Mouse (Mus musculus) ES-Bruce4 (cell line): ENCODE measurements around the gene Pola2. TPM values are rescaled to one million over a fixed set of nuclear protein-coding genes. Genes with fewer than 3 reads are reported as not detected.

ENCODE experiments used
- H3K27ac ChIP-seq: 2 replicates; pipeline ENCODE4 v1.5.1; 2012; ENCODE audit warnings: low read length, inconsistent platforms; ENCODE audit not compliant: insufficient read depth
- H3K27me3 ChIP-seq: 2 replicates; pipeline ENCODE4 v1.6.1; 2012; ENCODE audit warnings: mild to moderate bottlenecking, low read length, inconsistent platforms; ENCODE audit not compliant: control insufficient read depth, poor library complexity, insufficient read depth, severe bottlenecking
- H3K36me3 ChIP-seq: 2 replicates; pipeline ENCODE4 v1.6.1; 2012; ENCODE audit warnings: inconsistent platforms, mild to moderate bottlenecking, low read length, moderate library complexity; ENCODE audit not compliant: control insufficient read depth, poor library complexity, insufficient read depth, severe bottlenecking
- H3K4me1 ChIP-seq: one replicate; pipeline ENCODE4 v1.8.1; 2011; ENCODE audit warnings: low read length; ENCODE audit not compliant: control insufficient read depth, insufficient read depth
- H3K4me3 ChIP-seq: 2 replicates; pipeline ENCODE4 v1.5.1; 2011; ENCODE audit warnings: low read depth, mild to moderate bottlenecking, low read length
- H3K9ac ChIP-seq: 2 replicates; pipeline ENCODE4 v1.6.1; 2012; ENCODE audit warnings: low read depth, mild to moderate bottlenecking, inconsistent platforms; ENCODE audit not compliant: poor library complexity, severe bottlenecking
- H3K9me3 ChIP-seq: replicated peaks from 2 replicates; pipeline ENCODE4 v1.6.1; 2012; ENCODE audit warnings: mild to moderate bottlenecking, low read length, inconsistent platforms; ENCODE audit not compliant: control insufficient read depth, poor library complexity, insufficient read depth, severe bottlenecking
- CTCF ChIP-seq: IDR thresholded peaks from one replicate; pipeline ENCODE4 v1.8.1; 2011; ENCODE audit warnings: low read depth, low read length
- EP300 ChIP-seq: IDR thresholded peaks from 2 replicates; pipeline ENCODE4 v1.6.1; 2011; ENCODE audit warnings: low read depth, low read length; ENCODE audit not compliant: insufficient read depth
- POLR2A ChIP-seq: IDR thresholded peaks from one replicate; pipeline ENCODE4 v1.8.1; 2011; ENCODE audit warnings: low read length; ENCODE audit not compliant: insufficient read depth
- polyA plus RNA-seq: library from polyadenylated mRNA; stranded (reverse); fragments of >200 nt; gene quantifications from 2 replicates; pipeline ENCODE4 v1.2.4, GENCODE M21; 2011; ENCODE audit warnings: low read depth; ENCODE audit not compliant: missing spikeins, insufficient read depth, insufficient read length

The Pola2 gene
- polyA plus RNA-seq, 1 experiment: 95.9 TPM

DNA sequence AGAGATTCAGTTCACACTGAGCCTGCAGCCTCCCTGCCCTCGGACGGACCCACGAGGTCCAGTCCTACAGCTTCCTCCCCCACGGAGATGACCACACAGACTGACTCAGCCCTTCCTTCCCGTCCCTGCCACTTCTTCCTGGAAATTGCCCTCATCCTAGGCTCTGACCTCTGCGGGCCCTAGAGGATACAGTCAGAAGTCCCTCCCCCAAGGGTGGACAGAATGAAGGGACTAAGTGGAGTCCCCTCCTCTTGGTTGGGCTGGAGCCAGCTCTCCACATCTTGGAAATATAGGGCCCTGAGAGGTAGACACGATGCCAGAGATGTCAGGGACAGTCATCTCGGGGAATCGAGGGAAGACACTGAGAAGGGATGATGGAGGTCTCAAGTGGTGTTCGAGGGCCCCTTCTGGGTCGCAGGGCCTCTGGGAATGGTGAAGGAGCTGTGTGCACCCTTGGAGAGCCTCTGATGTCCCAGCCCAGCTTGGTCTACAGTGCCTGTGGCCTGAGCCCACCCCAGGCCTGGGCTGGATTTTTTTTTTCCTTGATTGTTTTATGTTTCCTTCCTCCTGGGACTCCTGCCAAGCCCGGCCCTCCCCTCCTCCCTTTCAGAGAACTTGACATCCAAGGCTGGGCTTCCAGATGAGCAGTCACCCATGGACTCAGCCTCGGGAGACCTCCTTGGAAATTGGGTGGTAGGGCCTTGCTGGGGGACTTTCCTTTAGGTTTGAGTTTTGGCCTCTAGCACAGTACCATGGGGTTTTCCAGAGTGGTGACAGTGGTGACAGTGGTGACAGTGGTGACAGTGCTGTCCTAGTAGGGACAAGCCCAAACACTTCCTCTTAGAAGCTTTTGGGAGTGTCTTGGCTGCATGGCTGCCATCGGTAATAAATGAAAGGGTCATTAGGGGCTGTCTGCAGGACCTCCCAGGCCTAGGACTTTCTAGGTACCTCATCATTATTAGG lies 34.1 kb downstream of the Pola2 start:
- Histone ChIP-seq H3K27me3 (no peaks in the 10 kb centered on the region), H3K4me1 (peaks cover 2% of the 10 kb centered on the region), H3K9ac (no peak overlapping the region), H3K27ac (no peak overlapping the region), H3K4me3 (no peak overlapping the region), H3K9me3 (no peaks in the 10 kb centered on the region), H3K36me3 (no peaks in the 10 kb centered on the region)
- TF ChIP-seq EP300: no peak

DNA sequence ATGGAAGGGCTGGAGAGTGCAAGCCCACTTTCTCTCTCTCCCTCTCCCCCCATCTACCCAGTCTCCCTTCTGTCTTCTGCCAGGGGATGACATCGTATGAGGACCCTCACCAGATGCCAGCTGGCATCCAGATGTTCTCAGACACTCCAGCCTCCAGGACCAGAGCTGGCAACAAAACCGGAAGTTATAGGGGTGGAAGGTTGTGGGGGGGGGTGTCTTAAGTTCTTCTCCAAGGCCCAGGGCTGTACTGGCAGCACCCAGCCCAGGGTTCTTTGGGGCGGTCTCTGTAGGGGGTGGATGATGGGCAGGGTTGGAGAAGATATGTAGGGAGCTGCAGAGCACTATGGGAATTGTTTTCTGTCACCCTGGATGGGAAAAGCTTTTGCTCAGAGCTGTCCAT lies 35.5 kb downstream of the Pola2 start:
- TF ChIP-seq EP300: no peak
- no peak for TF ChIP-seq CTCF
- TF ChIP-seq POLR2A: no peak
- H3K4me1 ChIP-seq: peaks cover 2% of the 10 kb centered on the region
- H3K27me3 ChIP-seq: no peaks in the 10 kb centered on the region
- no peak overlapping the region for H3K27ac ChIP-seq
- H3K4me3 ChIP-seq: no peak overlapping the region
- no peaks in the 10 kb centered on the region for H3K36me3 ChIP-seq
- no peak overlapping the region for H3K9ac ChIP-seq
- no peaks in the 10 kb centered on the region for H3K9me3 ChIP-seq

DNA sequence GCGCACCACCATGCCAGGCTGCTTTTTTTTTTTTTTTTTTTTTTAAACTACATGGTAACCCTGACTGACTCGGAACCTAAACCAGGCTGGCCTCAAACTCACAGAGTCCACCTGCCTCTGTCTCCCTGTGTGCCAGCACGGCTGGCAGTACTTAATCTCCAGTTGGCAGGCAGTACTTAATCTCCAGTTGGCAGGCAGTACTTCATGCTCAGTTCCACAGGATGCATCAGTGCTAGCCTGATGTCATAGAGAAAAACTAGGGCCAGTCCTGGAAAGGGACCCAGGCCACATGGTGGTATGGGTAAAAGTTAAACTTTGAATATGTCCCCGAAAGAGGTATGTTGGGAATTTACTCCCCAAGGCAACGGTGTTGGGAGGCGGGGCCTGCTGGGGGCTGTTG lies 35.9 kb downstream of the Pola2 start:
- Histone ChIP-seq H3K27ac (no peak overlapping the region), H3K36me3 (no peaks in the 10 kb centered on the region), H3K4me3 (no peak overlapping the region), H3K4me1 (peaks cover 2% of the 10 kb centered on the region), H3K9me3 (no peaks in the 10 kb centered on the region), H3K27me3 (no peaks in the 10 kb centered on the region), H3K9ac (no peak overlapping the region)
- no peak for TF ChIP-seq CTCF
- TF ChIP-seq EP300: no peak
- no peak for TF ChIP-seq POLR2A

DNA sequence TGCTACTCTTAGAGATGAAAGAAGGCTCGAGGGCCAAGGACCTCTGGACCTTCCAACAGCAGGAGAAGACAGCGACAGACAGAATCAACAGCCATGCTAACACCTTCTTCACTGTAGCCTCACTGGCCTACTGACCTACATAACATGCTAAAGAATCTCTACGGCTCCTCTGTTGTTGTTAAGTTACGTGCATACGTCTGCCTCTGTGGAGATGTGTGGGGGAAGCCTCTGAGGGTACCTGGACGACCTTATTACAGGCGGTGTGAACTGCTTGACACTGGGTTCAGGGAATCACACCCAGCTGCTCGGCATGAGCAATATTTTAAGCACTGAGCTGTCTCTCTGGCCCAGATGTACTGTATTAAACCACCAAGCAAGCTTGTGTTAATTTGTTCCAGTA lies 36.5 kb downstream of the Pola2 start:
- H3K36me3 ChIP-seq: no peaks in the 10 kb centered on the region
- no peak overlapping the region for H3K27ac ChIP-seq
- H3K27me3 ChIP-seq: no peaks in the 10 kb centered on the region
- H3K9ac ChIP-seq: no peak overlapping the region
- no peaks in the 10 kb centered on the region for H3K9me3 ChIP-seq
- no peak overlapping the region for H3K4me3 ChIP-seq
- TF ChIP-seq CTCF: no peak
- no peak for TF ChIP-seq POLR2A
- TF ChIP-seq EP300: no peak
- H3K4me1 ChIP-seq: peaks cover 2% of the 10 kb centered on the region

DNA sequence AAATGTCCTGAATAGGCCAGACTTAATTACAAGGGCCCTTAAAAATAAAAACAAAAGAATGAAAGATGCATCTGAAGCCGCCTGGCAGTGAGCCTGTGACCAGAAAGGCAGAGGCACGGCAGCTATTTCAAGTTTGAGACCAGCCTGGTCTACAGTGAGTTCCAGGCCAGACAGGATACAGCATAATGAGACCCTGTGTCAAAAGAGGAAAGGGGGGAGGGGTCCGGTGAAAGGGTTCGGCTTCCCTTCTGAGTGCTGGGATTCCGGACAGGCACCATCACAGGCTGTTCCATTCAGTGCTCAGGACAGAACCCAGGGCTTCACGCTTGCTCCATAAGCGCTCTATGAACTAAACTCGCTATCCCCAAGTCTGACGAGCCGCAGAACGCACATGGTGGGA lies 37.0 kb downstream of the Pola2 start:
- no peak for TF ChIP-seq EP300
- TF ChIP-seq CTCF: no peak
- TF ChIP-seq POLR2A: no peak
- H3K4me1 ChIP-seq: peaks cover 2% of the 10 kb centered on the region

DNA sequence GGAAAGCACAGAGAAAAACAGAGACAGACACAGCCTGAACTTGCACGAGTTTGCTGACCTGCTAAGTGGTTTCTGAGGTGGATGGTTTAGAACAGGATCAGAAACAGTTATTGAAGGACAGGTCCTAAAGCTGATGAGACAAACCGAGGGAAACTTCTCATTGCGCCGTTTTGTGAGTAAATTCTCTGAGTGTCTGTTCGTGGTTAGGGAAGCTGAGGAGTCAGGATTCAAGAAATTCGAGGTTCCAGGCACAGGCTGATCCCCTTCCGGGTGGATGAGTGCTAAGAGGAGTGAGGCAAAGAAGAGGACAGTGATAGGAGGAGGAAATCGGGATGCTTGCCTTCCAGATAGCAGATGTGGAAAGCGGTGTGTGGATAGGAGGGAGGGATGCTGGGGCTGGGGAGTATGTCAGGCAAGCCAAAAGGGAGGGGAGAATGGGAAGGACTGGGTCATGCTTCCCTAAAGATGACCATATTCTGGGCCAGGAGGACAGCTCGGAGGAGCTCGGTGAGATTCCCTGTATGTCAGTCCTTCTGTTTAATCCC lies 38.6 kb downstream of the Pola2 start:
- TF ChIP-seq EP300: no peak
- TF ChIP-seq POLR2A: no peak
- no peak for TF ChIP-seq CTCF
- Histone ChIP-seq H3K27ac (no peak overlapping the region), H3K27me3 (no peaks in the 10 kb centered on the region), H3K4me3 (no peak overlapping the region), H3K9me3 (no peaks in the 10 kb centered on the region), H3K4me1 (peaks cover 2% of the 10 kb centered on the region), H3K36me3 (no peaks in the 10 kb centered on the region), H3K9ac (no peak overlapping the region)

More for the DNA sequence above, 37.0 kb downstream of the Pola2 start:
- Histone ChIP-seq H3K4me3 (no peak overlapping the region), H3K36me3 (no peaks in the 10 kb centered on the region), H3K27me3 (no peaks in the 10 kb centered on the region), H3K9ac (no peak overlapping the region), H3K27ac (no peak overlapping the region), H3K9me3 (no peaks in the 10 kb centered on the region)
